Mouse (Mus musculus): ENCODE measurements around the gene Rmdn3.

- TF ChIP-seq CTCF (IDR thresholded peaks at IDR 0.05; ENCODE audit: control insufficient read depth, insufficient read depth, insufficient replicate concordance, low read depth, low read length) (no peak), POLR2A (IDR thresholded peaks at IDR 0.05; ENCODE audit: control insufficient read depth, low read depth, low read length) (no peak)
Observed at GRCm38 (mm10) chr2:119101552-119101951, 55.3 kb downstream of the Rmdn3 start.
